ENCODE assay signal across 13 mouse cellular contexts in the genomic region with DNA sequence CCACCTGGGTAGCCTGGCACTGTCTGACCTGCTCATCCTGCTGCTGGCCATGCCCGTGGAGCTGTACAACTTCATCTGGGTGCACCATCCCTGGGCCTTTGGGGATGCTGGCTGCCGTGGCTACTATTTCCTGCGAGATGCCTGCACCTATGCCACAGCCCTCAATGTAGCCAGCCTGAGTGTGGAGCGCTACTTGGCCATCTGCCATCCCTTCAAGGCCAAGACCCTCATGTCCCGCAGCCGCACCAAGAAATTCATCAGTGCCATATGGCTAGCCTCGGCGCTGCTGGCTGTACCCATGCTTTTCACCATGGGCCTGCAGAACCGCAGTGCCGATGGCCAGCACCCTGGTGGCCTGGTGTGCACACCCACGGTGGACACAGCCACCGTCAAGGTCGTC. TPM values are rescaled to one million over a fixed set of nuclear protein-coding genes. Genes with fewer than 3 reads are reported as not detected.
A peak's percentile ranks its signal among the peaks of the same experiment; 100 is the strongest.
DNase-seq lines count a peak whose midpoint lies in the region; ATAC-seq and TF ChIP-seq lines count a peak whose summit lies in the region.
"Had no signal": no experiment of that assay in that cellular context is flagged by ENCODE, and none has a peak within 500 bp of the region (broad histone marks: within the 10 kb centered on the region; RNA-seq: fewer than 3 reads in every experiment).

No protein-coding gene starts in this region.

- ATAC-seq in forebrain, embryonic 13.5 days = no peak; the same call in 1 of the 2 replicates
- no peak for ATAC-seq in midbrain, embryonic 12.5 days (ENCODE audit: low FRiP score, low read depth)
- ATAC-seq in midbrain, embryonic 11.5 days (ENCODE audit: low FRiP score) = no peak
- ATAC-seq in hindbrain, embryonic 14.5 days (ENCODE audit: low FRiP score) = no peak

- no peak overlapping the region for H3K9ac ChIP-seq in forebrain, embryonic 13.5 days
- H3K9ac ChIP-seq in midbrain, embryonic 12.5 days (replicated peaks) = no peak overlapping the region
- no peak overlapping the region for H3K9ac ChIP-seq in midbrain, embryonic 11.5 days (ENCODE audit: low read length)
- no peak overlapping the region for H3K9ac ChIP-seq in hindbrain, embryonic 14.5 days

- peaks cover 53% of the 10 kb centered on the region for H3K27me3 ChIP-seq in forebrain, embryonic 13.5 days
- peaks cover 94% of the 10 kb centered on the region for H3K27me3 ChIP-seq in forebrain, embryonic 10.5 days (ENCODE audit: poor library complexity, severe bottlenecking)
- peaks cover 96% of the 10 kb centered on the region for H3K27me3 ChIP-seq in midbrain, embryonic 12.5 days
- H3K27me3 ChIP-seq in midbrain, embryonic 11.5 days (ENCODE audit: control insufficient read depth, insufficient read depth, low read length) = peaks cover 83% of the 10 kb centered on the region
- H3K27me3 ChIP-seq in hindbrain, embryonic 14.5 days (ENCODE audit: control insufficient read depth, insufficient read depth, low read length) = peaks cover 37% of the 10 kb centered on the region

- peak overlapping the region; percentile 41 for H3K4me3 ChIP-seq in forebrain, embryonic 13.5 days
- no peak overlapping the region; the same call in 1 of the 2 replicates for H3K4me3 ChIP-seq in forebrain, embryonic 10.5 days
- H3K4me3 ChIP-seq in midbrain, embryonic 12.5 days = peak overlapping the region; percentile 35; the same call in 1 of the 2 replicates
- no peak overlapping the region for H3K4me3 ChIP-seq in midbrain, embryonic 11.5 days (ENCODE audit: low read depth, low read length)
- 0 out of 2 replicates have a peak overlapping the region, but pooled peaks have one; percentile 1 for H3K4me3 ChIP-seq in hindbrain, embryonic 14.5 days (replicated peaks; ENCODE audit: low read length)
- H3K4me3 ChIP-seq in olfactory bulb, adult 2 months (ENCODE audit: insufficient read depth, low read depth, low read length) = 0 out of 2 replicates have a peak overlapping the region, but pooled peaks have one; percentile 40

- DNase-seq in forebrain, embryonic 10.5 days (ENCODE audit: extremely low spot score, low spot score) = no peak
- DNase-seq in midbrain, embryonic 11.5 days (ENCODE audit: low spot score, missing footprints) = no peak
- DNase-seq in hindbrain, embryonic 14.5 days (ENCODE audit: low spot score) = no peak
- DNase-seq in adrenal gland, postnatal 36 days = no peak
- no peak for DNase-seq in retina, postnatal 1 day
- DNase-seq: adrenal gland, postnatal 14 days; cerebellum, postnatal 36 days; liver had no signal

- H3K9me3 ChIP-seq in forebrain, embryonic 13.5 days (replicated peaks) = no peaks in the 10 kb centered on the region
- no peaks in the 10 kb centered on the region for H3K9me3 ChIP-seq in forebrain, embryonic 10.5 days
- no peaks in the 10 kb centered on the region for H3K9me3 ChIP-seq in midbrain, embryonic 12.5 days
- H3K9me3 ChIP-seq in midbrain, embryonic 11.5 days (ENCODE audit: control insufficient read depth, low read length) = no peaks in the 10 kb centered on the region
- H3K9me3 ChIP-seq in hindbrain, embryonic 14.5 days (ENCODE audit: control insufficient read depth, low read length) = no peaks in the 10 kb centered on the region

- no peak for TF ChIP-seq POLR2A in olfactory bulb, adult 2 months (IDR thresholded peaks at IDR 0.05; ENCODE audit: insufficient read depth, low read depth, low read length)

- WGBS in forebrain, embryonic 13.5 days = 42% methylated on average over 13 of the region's 13 CpGs
- WGBS in forebrain, embryonic 10.5 days = 57% methylated on average over 13 of the region's 13 CpGs
- WGBS in midbrain, embryonic 12.5 days = 48% methylated on average over 13 of the region's 13 CpGs
- WGBS in midbrain, embryonic 11.5 days = 44% methylated on average over 13 of the region's 13 CpGs
- WGBS in hindbrain, embryonic 14.5 days = 38% methylated on average over 13 of the region's 13 CpGs
- WGBS in olfactory bulb, adult 2 months = 68% methylated on average over 13 of the region's 13 CpGs

- H3K36me3 ChIP-seq in forebrain, embryonic 13.5 days (ENCODE audit: poor library complexity, severe bottlenecking) = no peaks in the 10 kb centered on the region
- H3K36me3 ChIP-seq in forebrain, embryonic 10.5 days (replicated peaks) = no peaks in the 10 kb centered on the region
- no peaks in the 10 kb centered on the region for H3K36me3 ChIP-seq in midbrain, embryonic 12.5 days
- H3K36me3 ChIP-seq in midbrain, embryonic 11.5 days (ENCODE audit: control insufficient read depth, insufficient read depth, low read length) = no peaks in the 10 kb centered on the region
- H3K36me3 ChIP-seq in hindbrain, embryonic 14.5 days (replicated peaks; ENCODE audit: control insufficient read depth, insufficient read depth) = no peaks in the 10 kb centered on the region

- H3K4me2 ChIP-seq in forebrain, embryonic 13.5 days = peak overlapping the region; percentile 75
- no peak overlapping the region for H3K4me2 ChIP-seq in midbrain, embryonic 12.5 days (replicated peaks)
- no peak overlapping the region for H3K4me2 ChIP-seq in midbrain, embryonic 11.5 days
- H3K4me2 ChIP-seq in hindbrain, embryonic 14.5 days (replicated peaks) = peak overlapping the region; percentile 69

- TF ChIP-seq CTCF in olfactory bulb, adult 2 months (IDR thresholded peaks at IDR 0.05; ENCODE audit: insufficient read depth, low read depth, low read length) = no peak

- H3K4me1 ChIP-seq in forebrain, embryonic 13.5 days = peaks cover 36% of the 10 kb centered on the region
- H3K4me1 ChIP-seq in forebrain, embryonic 10.5 days = peaks cover 41% of the 10 kb centered on the region
- H3K4me1 ChIP-seq in midbrain, embryonic 12.5 days = peaks cover 30% of the 10 kb centered on the region
- H3K4me1 ChIP-seq in midbrain, embryonic 11.5 days (ENCODE audit: control insufficient read depth, insufficient read depth, low read length) = peaks cover 7% of the 10 kb centered on the region; the same call in 1 of the 2 replicates
- H3K4me1 ChIP-seq in hindbrain, embryonic 14.5 days (replicated peaks; ENCODE audit: control insufficient read depth, insufficient read depth, low read length) = peaks cover 26% of the 10 kb centered on the region
- peaks cover 27% of the 10 kb centered on the region for H3K4me1 ChIP-seq in olfactory bulb, adult 2 months (ENCODE audit: control insufficient read depth, insufficient read depth, low read length)

- no peak overlapping the region for H3K27ac ChIP-seq in forebrain, embryonic 13.5 days
- no peak overlapping the region for H3K27ac ChIP-seq in forebrain, embryonic 10.5 days
- H3K27ac ChIP-seq in midbrain, embryonic 12.5 days (replicated peaks) = no peak overlapping the region
- H3K27ac ChIP-seq in midbrain, embryonic 11.5 days (ENCODE audit: low read depth, low read length) = no peak overlapping the region
- no peak overlapping the region for H3K27ac ChIP-seq in hindbrain, embryonic 14.5 days
- no peak overlapping the region for H3K27ac ChIP-seq in olfactory bulb, adult 2 months (ENCODE audit: insufficient read depth, low read depth, low read length)

RNA-seq across cellular contexts. Expression of gene Ntsr1, which starts 0.9 kb away (rescaled TPM):
- 2.2 and 2.3 TPM in 2 replicates for polyA plus RNA-seq in forebrain, embryonic 13.5 days (2015; fragmentation: Nextera tagmentation; extraction: Ambion mirVana)
- polyA plus RNA-seq in forebrain, embryonic 10.5 days (2016; fragmentation: Nextera tagmentation; extraction: Ambion mirVana) = not detected in 2 replicates
- 0.15 and 0.29 TPM in 2 replicates for polyA plus RNA-seq in midbrain, embryonic 12.5 days (2016; fragmentation: Nextera tagmentation; extraction: Ambion mirVana)
- polyA plus RNA-seq in midbrain, embryonic 11.5 days (2014; fragmentation: Nextera tagmentation; extraction: Ambion mirVana) = 0.04 and 0.14 TPM in 2 replicates
- polyA plus RNA-seq in hindbrain, embryonic 14.5 days (2014; fragmentation: Nextera tagmentation; extraction: Ambion mirVana) = 2.5 and 3.5 TPM in 2 replicates
- polyA plus RNA-seq in olfactory bulb, adult 2 months (2012; ENCODE audit: insufficient read depth, insufficient read length, low replicate concordance, missing spikeins) = not detected in 2 replicates
- total RNA-seq in adrenal gland, postnatal 36 days (2021) = not detected
- total RNA-seq: adrenal gland, postnatal 14 days had no signal
- polyA plus RNA-seq: C2C12 had no signal

RNA-seq across cellular contexts. Expression of gene Slco4a1, which starts 44.7 kb away (rescaled TPM):
- 1.1 and 2.1 TPM in 2 replicates for polyA plus RNA-seq in forebrain, embryonic 13.5 days (2015; fragmentation: Nextera tagmentation; extraction: Ambion mirVana)
- 4.9 and 6.9 TPM in 2 replicates for polyA plus RNA-seq in forebrain, embryonic 10.5 days (2016; fragmentation: Nextera tagmentation; extraction: Ambion mirVana)
- 3.5 and 4.1 TPM in 2 replicates for polyA plus RNA-seq in midbrain, embryonic 12.5 days (2016; fragmentation: Nextera tagmentation; extraction: Ambion mirVana)
- 4.9 and 5.5 TPM in 2 replicates for polyA plus RNA-seq in midbrain, embryonic 11.5 days (2014; fragmentation: Nextera tagmentation; extraction: Ambion mirVana)
- polyA plus RNA-seq in hindbrain, embryonic 14.5 days (2014; fragmentation: Nextera tagmentation; extraction: Ambion mirVana) = 1.4 and 2.2 TPM in 2 replicates
- polyA plus RNA-seq in olfactory bulb, adult 2 months (2012; ENCODE audit: insufficient read depth, insufficient read length, low replicate concordance, missing spikeins) = not detected in 2 replicates
- total RNA-seq in adrenal gland, postnatal 36 days (2021) = 1 to 10 TPM in 1 of 2 experiments, under 1 TPM in 1; 0.70 to 1.5 TPM
- polyA plus RNA-seq: heart, postnatal 0 days had no signal

Comparison
In these comparisons a context has a peak if more than half of its experiments do, and no peak if none do; other contexts are left out.
1. H3K4me3 ChIP-seq: peak in forebrain, embryonic 13.5 days (single experiment), midbrain, embryonic 12.5 days (single experiment), hindbrain, embryonic 14.5 days (single experiment) and olfactory bulb, adult 2 months (single experiment); none in forebrain, embryonic 10.5 days (single experiment) and midbrain, embryonic 11.5 days (single experiment).
2. H3K4me2 ChIP-seq: peak in forebrain, embryonic 13.5 days (single experiment) and hindbrain, embryonic 14.5 days (single experiment); none in midbrain, embryonic 12.5 days (single experiment) and midbrain, embryonic 11.5 days (single experiment).